Comparison of ENCODE assay signal across 8 mouse cellular contexts in the genomic region with DNA sequence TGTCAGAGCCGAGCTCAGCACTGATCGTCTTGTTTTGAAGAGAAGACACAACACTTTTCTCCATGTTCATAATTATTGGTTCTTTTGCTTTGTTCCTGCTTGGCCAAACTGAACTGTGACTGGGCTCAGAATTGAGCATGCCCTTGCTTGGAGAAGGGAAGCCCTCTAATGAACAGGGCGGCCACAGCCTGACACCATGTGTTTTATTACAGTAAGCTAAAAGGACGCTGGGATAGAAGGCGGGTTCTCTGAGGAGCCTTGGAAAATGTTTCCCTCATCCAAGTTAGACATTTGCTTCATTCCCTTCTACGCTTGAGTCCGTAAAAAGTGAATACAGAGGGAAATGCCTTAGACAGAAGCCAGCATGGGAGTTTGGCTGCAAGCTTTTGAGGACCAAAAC. TPM values are rescaled to one million over a fixed set of nuclear protein-coding genes. Genes with fewer than 3 reads are reported as not detected.
DNase-seq lines count a peak whose midpoint lies in the region; ATAC-seq and TF ChIP-seq lines count a peak whose summit lies in the region.

No protein-coding gene starts in this region.

- peak overlapping the region; percentile 0; the same call in 1 of the 2 replicates for H3K27ac ChIP-seq in hindbrain, postnatal 0 days
- H3K27ac ChIP-seq in hindbrain, embryonic 10.5 days: no peak overlapping the region; the same call in 1 of the 2 replicates
- peak overlapping the region; percentile 85 for H3K27ac ChIP-seq in embryonic facial prominence, embryonic 15.5 days (replicated peaks)
- H3K27ac ChIP-seq in intestine, embryonic 14.5 days (ENCODE audit: low read depth): peak overlapping the region; percentile 34; the same call in 1 of the 2 replicates
- peak overlapping the region; percentile 74 for H3K27ac ChIP-seq in lung, embryonic 16.5 days (ENCODE audit: low read length)

- DNase-seq in hindbrain, postnatal 0 days (ENCODE audit: low spot score): no peak
- DNase-seq in hindbrain, embryonic 10.5 days (ENCODE audit: low spot score): no peak
- no peak for DNase-seq in intestine, embryonic 14.5 days (ENCODE audit: low spot score)
- no peak for DNase-seq in retina, embryonic 14.5 days (ENCODE audit: low spot score)
- no peak for DNase-seq in cerebellum, adult 8-10 months
- no peak for DNase-seq in cerebellum, adult 11-12 months

- H3K36me3 ChIP-seq in hindbrain, postnatal 0 days (ENCODE audit: insufficient read depth, low read length): no peaks in the 10 kb centered on the region
- peaks cover 6% of the 10 kb centered on the region; the same call in 1 of the 2 replicates for H3K36me3 ChIP-seq in hindbrain, embryonic 10.5 days
- no peaks in the 10 kb centered on the region for H3K36me3 ChIP-seq in embryonic facial prominence, embryonic 15.5 days
- H3K36me3 ChIP-seq in intestine, embryonic 14.5 days (ENCODE audit: control insufficient read depth, insufficient read depth, low read length): no peaks in the 10 kb centered on the region
- no peaks in the 10 kb centered on the region for H3K36me3 ChIP-seq in lung, embryonic 16.5 days (ENCODE audit: control insufficient read depth, insufficient read depth, low read length)

- no peaks in the 10 kb centered on the region for H3K9me3 ChIP-seq in hindbrain, postnatal 0 days (ENCODE audit: low read length)
- H3K9me3 ChIP-seq in hindbrain, embryonic 10.5 days: no peaks in the 10 kb centered on the region
- H3K9me3 ChIP-seq in embryonic facial prominence, embryonic 15.5 days (replicated peaks): no peaks in the 10 kb centered on the region
- H3K9me3 ChIP-seq in intestine, embryonic 14.5 days (ENCODE audit: control insufficient read depth, low read length): no peaks in the 10 kb centered on the region
- H3K9me3 ChIP-seq in lung, embryonic 16.5 days (ENCODE audit: control insufficient read depth, low read length): no peaks in the 10 kb centered on the region

- no peak overlapping the region for H3K4me3 ChIP-seq in hindbrain, postnatal 0 days (ENCODE audit: low read length)
- no peak overlapping the region for H3K4me3 ChIP-seq in hindbrain, embryonic 10.5 days
- no peak overlapping the region for H3K4me3 ChIP-seq in embryonic facial prominence, embryonic 15.5 days (replicated peaks)
- no peak overlapping the region for H3K4me3 ChIP-seq in intestine, embryonic 14.5 days (ENCODE audit: low read depth, low read length)
- H3K4me3 ChIP-seq in lung, embryonic 16.5 days (ENCODE audit: low read length): no peak overlapping the region

- no peak for ATAC-seq in hindbrain, postnatal 0 days
- ATAC-seq in embryonic facial prominence, embryonic 15.5 days (ENCODE audit: insufficient number of reproducible peaks, low FRiP score, low TSS enrichment, low read depth): no peak
- ATAC-seq in intestine, embryonic 14.5 days (replicated peaks; ENCODE audit: low FRiP score, low TSS enrichment, low read depth): no peak
- ATAC-seq in lung, embryonic 16.5 days (ENCODE audit: low read depth): no peak

- no peak for TF ChIP-seq CTCF in hindbrain, postnatal 0 days (IDR thresholded peaks at IDR 0.05; ENCODE audit: low read depth)

- H3K4me2 ChIP-seq in hindbrain, postnatal 0 days (ENCODE audit: low read depth, low read length): no peak overlapping the region
- H3K4me2 ChIP-seq in embryonic facial prominence, embryonic 15.5 days (replicated peaks): no peak overlapping the region
- no peak overlapping the region for H3K4me2 ChIP-seq in intestine, embryonic 14.5 days (ENCODE audit: low read length)
- H3K4me2 ChIP-seq in lung, embryonic 16.5 days (ENCODE audit: low read depth, low read length): no peak overlapping the region

- no peak overlapping the region for H3K9ac ChIP-seq in hindbrain, postnatal 0 days (replicated peaks; ENCODE audit: low read length)
- no peak overlapping the region for H3K9ac ChIP-seq in embryonic facial prominence, embryonic 15.5 days
- H3K9ac ChIP-seq in intestine, embryonic 14.5 days (ENCODE audit: low read length): no peak overlapping the region
- H3K9ac ChIP-seq in lung, embryonic 16.5 days (ENCODE audit: low read length): no peak overlapping the region

- 74% methylated on average over 7 of the region's 7 CpGs for WGBS in hindbrain, postnatal 0 days
- WGBS in hindbrain, embryonic 10.5 days: 89% methylated on average over 7 of the region's 7 CpGs
- WGBS in embryonic facial prominence, embryonic 15.5 days: 57% methylated on average over 7 of the region's 7 CpGs
- 48% methylated on average over 7 of the region's 7 CpGs for WGBS in intestine, embryonic 14.5 days
- WGBS in lung, embryonic 16.5 days: 64% methylated on average over 7 of the region's 7 CpGs

- no peaks in the 10 kb centered on the region for H3K27me3 ChIP-seq in hindbrain, postnatal 0 days (ENCODE audit: insufficient read depth, low read length)
- no peaks in the 10 kb centered on the region for H3K27me3 ChIP-seq in hindbrain, embryonic 10.5 days (ENCODE audit: insufficient read depth, poor library complexity, severe bottlenecking)
- H3K27me3 ChIP-seq in embryonic facial prominence, embryonic 15.5 days: no peaks in the 10 kb centered on the region
- H3K27me3 ChIP-seq in intestine, embryonic 14.5 days (replicated peaks; ENCODE audit: control insufficient read depth, insufficient read depth, low read length): no peaks in the 10 kb centered on the region
- H3K27me3 ChIP-seq in lung, embryonic 16.5 days (ENCODE audit: control insufficient read depth, insufficient read depth, low read depth, low read length): no peaks in the 10 kb centered on the region

- H3K4me1 ChIP-seq in hindbrain, postnatal 0 days (ENCODE audit: insufficient read depth, low read length): peaks cover 17% of the 10 kb centered on the region
- peaks cover 22% of the 10 kb centered on the region for H3K4me1 ChIP-seq in hindbrain, embryonic 10.5 days (replicated peaks)
- peaks cover 33% of the 10 kb centered on the region for H3K4me1 ChIP-seq in embryonic facial prominence, embryonic 15.5 days
- H3K4me1 ChIP-seq in intestine, embryonic 14.5 days (replicated peaks; ENCODE audit: control insufficient read depth, insufficient read depth, low read length): peaks cover 10% of the 10 kb centered on the region
- H3K4me1 ChIP-seq in lung, embryonic 16.5 days (replicated peaks; ENCODE audit: control insufficient read depth, insufficient read depth, low read length): peaks cover 18% of the 10 kb centered on the region

RNA-seq across cellular contexts. Expression of gene Ppp1r2, which starts 1.9 kb away (rescaled TPM):
- total RNA-seq in hindbrain, postnatal 0 days (2014; rRNA removed): 53.4 and 59.6 TPM in 2 replicates
- polyA plus RNA-seq in hindbrain, postnatal 0 days (2015; fragmentation: Nextera tagmentation; extraction: Ambion mirVana): 104 TPM in 2 replicates
- polyA plus RNA-seq in hindbrain, embryonic 10.5 days (2016; fragmentation: Nextera tagmentation; extraction: Ambion mirVana): 99.2 and 99.9 TPM in 2 replicates
- 90.6 and 92.1 TPM in 2 replicates for polyA plus RNA-seq in embryonic facial prominence, embryonic 15.5 days (2015; fragmentation: Nextera tagmentation; extraction: Ambion mirVana)
- 85.2 and 85.9 TPM in 2 replicates for polyA plus RNA-seq in intestine, embryonic 14.5 days (2014; fragmentation: Nextera tagmentation; extraction: Ambion mirVana)
- polyA plus RNA-seq in lung, embryonic 16.5 days (2015; fragmentation: Nextera tagmentation; extraction: Ambion mirVana): 110 and 116 TPM in 2 replicates

RNA-seq across cellular contexts. Expression of gene Apod, which starts 37.6 kb away (rescaled TPM):
- 48.1 and 68.5 TPM in 2 replicates for total RNA-seq in hindbrain, postnatal 0 days (2014; rRNA removed)
- 293 and 295 TPM in 2 replicates for polyA plus RNA-seq in hindbrain, postnatal 0 days (2015; fragmentation: Nextera tagmentation; extraction: Ambion mirVana)
- polyA plus RNA-seq in hindbrain, embryonic 10.5 days (2016; fragmentation: Nextera tagmentation; extraction: Ambion mirVana): 18.0 and 41.8 TPM in 2 replicates
- 89.9 and 96.7 TPM in 2 replicates for polyA plus RNA-seq in embryonic facial prominence, embryonic 15.5 days (2015; fragmentation: Nextera tagmentation; extraction: Ambion mirVana)
- 0.49 and 0.67 TPM in 2 replicates for polyA plus RNA-seq in intestine, embryonic 14.5 days (2014; fragmentation: Nextera tagmentation; extraction: Ambion mirVana)
- polyA plus RNA-seq in lung, embryonic 16.5 days (2015; fragmentation: Nextera tagmentation; extraction: Ambion mirVana): 0.38 and 1.2 TPM in 2 replicates
